Mouse (Mus musculus) E14TG2a.4 (cell line): ENCODE data around the gene Traip.

Source experiments
- CTCF ChIP-seq: conservative IDR thresholded peaks from 2 replicates; pipeline ENCODE4 v1.5.1; 2014; ENCODE audit warnings: low read length
- NANOG ChIP-seq: IDR thresholded peaks from 2 replicates; pipeline ENCODE4 v1.6.1; 2014; ENCODE audit warnings: borderline replicate concordance, low read length, mixed read lengths

DNA sequence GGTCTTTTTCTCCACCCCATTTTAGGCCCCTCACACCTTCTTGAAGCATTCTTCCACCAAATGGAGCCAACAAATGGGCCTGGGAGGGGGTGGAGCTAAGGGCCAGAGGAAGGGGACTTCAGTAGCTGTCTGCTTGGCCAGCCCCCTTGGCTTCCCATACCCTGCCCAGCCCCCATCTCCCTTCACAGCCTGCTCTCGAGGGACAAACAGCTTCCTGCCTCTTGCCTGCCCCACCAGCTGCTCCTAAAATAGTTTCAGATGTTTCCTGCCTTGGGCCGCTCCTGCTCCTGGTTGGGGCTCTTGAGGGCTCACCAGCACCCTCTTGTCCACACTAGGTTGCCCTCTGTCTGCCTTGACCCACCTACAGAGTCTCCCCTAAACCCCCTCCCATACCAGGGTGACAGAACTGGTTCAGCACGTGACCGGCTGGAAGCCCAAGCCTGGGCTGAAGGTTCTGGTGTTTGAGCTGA, 33.5 kb downstream of the Traip start:
- TF ChIP-seq NANOG: no peak
- TF ChIP-seq CTCF: no peak
